Mouse (Mus musculus) CH12.LX (cell line): ENCODE results near the gene Zfp296. TPM values are rescaled to one million over a fixed set of nuclear protein-coding genes. Genes with fewer than 3 reads are reported as not detected.
A peak's percentile ranks its signal among the peaks of the same experiment; 100 is the strongest.

Experiments
- DNase-seq: peaks from one replicate; pipeline ENCODE4 v3.0.0-alpha.2; 2013; ENCODE audit errors: extremely low read depth
- H3K27ac ChIP-seq: 2 replicates; pipeline ENCODE4 v1.5.1; 2012; ENCODE audit warnings: low read depth, mild to moderate bottlenecking, control low read depth, moderate library complexity; ENCODE audit not compliant: insufficient read depth
- H3K27me3 ChIP-seq: replicated peaks from 2 replicates; pipeline ENCODE3; 2012; ENCODE audit warnings: inconsistent platforms
- H3K36me3 ChIP-seq, 2 experiments: replicated peaks in 1 of 2; 2 replicates each; pipeline versions ENCODE3 to v1.6.1; 2012; ENCODE audit warnings: inconsistent platforms in 1 of 2, low read length in 1 of 2, mild to moderate bottlenecking in 1 of 2, mixed read lengths in 1 of 2, moderate library complexity in 1 of 2; ENCODE audit not compliant: control insufficient read depth in 1 of 2, insufficient read depth in 1 of 2
- H3K4me1 ChIP-seq, 2 experiments: 2 replicates each; pipeline ENCODE4 v1.6.1; 2012; ENCODE audit warnings: inconsistent platforms in 1 of 2, moderate library complexity in 1 of 2; ENCODE audit not compliant: insufficient read depth in 2 of 2, control insufficient read depth in 1 of 2
- H3K4me2 ChIP-seq: 2 replicates; pipeline ENCODE4 v1.6.1; 2012; ENCODE audit warnings: low read depth, mild to moderate bottlenecking, control low read depth; ENCODE audit not compliant: poor library complexity, insufficient read depth, severe bottlenecking
- H3K4me3 ChIP-seq, 3 experiments: fragments of 150-350 bp in 1 of 3; sonication (generic) in 1 of 3; replicated peaks in 1 of 3; 2 replicates each; pipeline versions ENCODE3 to v1.5.1; 2011 to 2012; ENCODE audit warnings: low read depth in 2 of 3, low read length in 2 of 3, mild to moderate bottlenecking in 2 of 3, moderate library complexity in 2 of 3, control low read depth in 1 of 3, improper control_type of control experiment in 1 of 3, inconsistent platforms in 1 of 3, mixed read lengths in 1 of 3; ENCODE audit not compliant: poor library complexity in 1 of 3
- H3K79me2 ChIP-seq: replicated peaks from 2 replicates; pipeline ENCODE4 v1.6.1; 2012; ENCODE audit warnings: mild to moderate bottlenecking, moderate library complexity; ENCODE audit not compliant: control insufficient read depth, poor library complexity, insufficient read depth, severe bottlenecking; ENCODE audit errors: extremely low read depth
- H3K9ac ChIP-seq: 2 replicates; pipeline ENCODE4 v1.6.1; 2012; ENCODE audit warnings: low read depth, mild to moderate bottlenecking, control low read depth, moderate library complexity; ENCODE audit not compliant: insufficient read depth
- H3K9me3 ChIP-seq: replicated peaks from 2 replicates; pipeline ENCODE3; 2012; ENCODE audit warnings: low read length, inconsistent platforms, mixed read lengths
- CTCF ChIP-seq, 2 experiments: IDR thresholded peaks in 1 of 2; conservative IDR thresholded peaks in 1 of 2; 2 replicates each; pipeline ENCODE4 v1.5.1; 2011 to 2012; ENCODE audit warnings: low read depth in 2 of 2, low read length in 2 of 2, improper control_type of control experiment in 1 of 2, inconsistent platforms in 1 of 2, mild to moderate bottlenecking in 1 of 2, moderate library complexity in 1 of 2
- ETS1 ChIP-seq: conservative IDR thresholded peaks from 2 replicates; pipeline ENCODE4 v1.6.1; 2012; ENCODE audit warnings: low read depth, mild to moderate bottlenecking, inconsistent platforms, low read length, improper control_type of control experiment, moderate library complexity
- KAT2A ChIP-seq: IDR thresholded peaks from 2 replicates; pipeline ENCODE4 v1.6.1; 2012; ENCODE audit warnings: low read length, improper control_type of control experiment, inconsistent platforms; ENCODE audit not compliant: insufficient replicate concordance
- TBP ChIP-seq: conservative IDR thresholded peaks from 2 replicates; pipeline ENCODE4 v1.6.1; 2011; ENCODE audit warnings: low read depth, low read length, improper control_type of control experiment
- USF2 ChIP-seq: conservative IDR thresholded peaks from 2 replicates; pipeline ENCODE4 v1.6.1; 2011; ENCODE audit warnings: low read depth, low read length, improper control_type of control experiment
- dilution Hi-C: fragments of 300-500 bp; cut with MboI; formaldehyde crosslinking; loops from 2 replicates; pipeline ENCODE4 v1.14.3; 2020; ENCODE audit warnings: low sequenced_read_pairs; ENCODE audit not compliant: extremely low pct_unique_long_range_greater_than_20kb, extremely low pct_ligation_motif_present
- in situ Hi-C: fragments of 300-500 bp; cut with MboI; formaldehyde crosslinking; loops from 3 replicates; pipeline ENCODE4 v1.14.3; 2019; ENCODE audit warnings: low sequenced_read_pairs, low pct_ligation_motif_present, low pct_unique_long_range_greater_than_20kb, mixed read lengths
- polyA plus RNA-seq: library from polyadenylated mRNA; unstranded; fragments of >175 nt; gene quantifications from 2 replicates; pipeline ENCODE4 v1.2.1, GENCODE M21; 2012; ENCODE audit warnings: low read depth; ENCODE audit not compliant: insufficient read length
- total RNA-seq, 2 experiments: library from RNA; depleted of rRNA; stranded (reverse); fragments of 300-350 nt in 1 of 2; fragments of >200 nt in 1 of 2; gene quantifications; 2 replicates each; pipeline ENCODE4 v1.2.3; 2012 to 2014

The Zfp296 gene
- total and polyA plus RNA-seq, 3 experiments, result 10.7 to 44.0 (median 30.0) TPM

- peak; percentile 43 for DNase-seq
- no peak overlapping the region for H3K4me3 ChIP-seq
- dilution Hi-C loops (no loop called here), in situ Hi-C loops (no loop called here)
- no peak overlapping the region for H3K9ac ChIP-seq
- no peaks in the 10 kb centered on the region for H3K27me3 ChIP-seq
- TF ChIP-seq ETS1, result no peak
- TF ChIP-seq CTCF (conservative IDR thresholded peaks at IDR 0.05 in 1 of 2, IDR thresholded peaks at IDR 0.05 in 1 of 2; ENCODE audit: low read depth in 2 of 2, low read length in 2 of 2), result peak in 1 of 2 experiments; percentile 11; a peak in 1 of 4 replicates
- no peak overlapping the region for H3K27ac ChIP-seq
- H3K36me3 ChIP-seq, result peaks cover 61 to 82% of the 10 kb centered on the region in 2 experiments
- H3K79me2 ChIP-seq, result no peaks in the 10 kb centered on the region
- H3K4me1 ChIP-seq, result peaks cover under 1 to 32% of the 10 kb centered on the region in 2 experiments
- H3K9me3 ChIP-seq, result no peaks in the 10 kb centered on the region
- no peak overlapping the region for H3K4me2 ChIP-seq
Observed at GRCm38 (mm10) chr7:19531077-19531476, 46.0 kb upstream of the Zfp296 start.

- Histone ChIP-seq H3K9ac (no peak overlapping the region), H3K4me2 (no peak overlapping the region), H3K36me3 (peaks cover 66 to 89% of the 10 kb centered on the region in 2 experiments), H3K27ac (no peak overlapping the region), H3K9me3 (no peaks in the 10 kb centered on the region)
- no peak for DNase-seq
- dilution Hi-C loops, result no loop called here
- no peak for TF ChIP-seq TBP
- TF ChIP-seq, all 38 proteins: peak for 0
- Histone ChIP-seq H3K79me2 (no peaks in the 10 kb centered on the region), H3K27me3 (no peaks in the 10 kb centered on the region), H3K4me1 (peaks cover 3 to 41% of the 10 kb centered on the region in 2 experiments), H3K4me3 (no peak overlapping the region)
- in situ Hi-C loops, result no loop called here
Observed at GRCm38 (mm10) chr7:19532240-19532639, 44.8 kb upstream of the Zfp296 start.

DNA sequence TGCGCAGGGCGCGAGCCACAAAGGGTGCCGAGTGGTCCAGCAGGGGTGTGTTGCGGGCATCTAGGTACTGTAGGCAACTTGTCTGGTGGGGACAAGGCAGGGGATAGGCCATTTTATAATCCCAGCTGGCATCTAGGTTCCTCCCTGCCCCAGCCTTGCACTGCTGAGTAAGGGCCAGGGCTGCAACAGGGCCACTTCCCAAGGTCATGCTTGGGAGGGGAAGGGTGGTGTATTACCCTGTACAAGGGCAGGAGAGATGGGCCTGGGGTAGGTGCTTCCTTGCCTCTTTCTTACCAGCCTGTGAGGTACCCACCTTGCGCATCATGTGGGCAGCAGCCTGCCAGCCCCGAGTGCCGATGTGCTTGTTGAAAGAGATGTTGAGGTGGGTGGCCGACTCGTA lies 42.4 kb upstream of the Zfp296 start:
- DNase-seq, result no peak
- no peak overlapping the region for H3K4me2 ChIP-seq
- H3K4me3 ChIP-seq, result no peak overlapping the region
- in situ Hi-C loops, result no loop called here
- H3K9me3 ChIP-seq, result no peaks in the 10 kb centered on the region
- H3K27me3 ChIP-seq, result no peaks in the 10 kb centered on the region
- H3K36me3 ChIP-seq, result peaks cover 62 to 85% of the 10 kb centered on the region in 2 experiments
- TF ChIP-seq KAT2A, result no peak
- peaks cover 9 to 44% of the 10 kb centered on the region in 2 experiments for H3K4me1 ChIP-seq
- no peak overlapping the region for H3K27ac ChIP-seq
- dilution Hi-C loops, result no loop called here
- no peak overlapping the region for H3K9ac ChIP-seq
- peaks cover 4% of the 10 kb centered on the region; the same call in 1 of the 2 replicates for H3K79me2 ChIP-seq

GRCm38 (mm10) chr7:19540771-19541566 lies 36.1 kb upstream of the Zfp296 start:
- Histone ChIP-seq H3K4me2 (no peak overlapping the region), H3K9ac (no peak overlapping the region), H3K27ac (no peak overlapping the region)
- dilution Hi-C loops, result no loop called here
- TF ChIP-seq USF2, result no peak
- TF ChIP-seq, all 38 proteins: peak for 0
- in situ Hi-C loops, result loop anchor here (5.0 kb wide), 1 partner anchor 34 kb away; the partner anchor contains the start of genes Bloc1s3 and Trappc6a
- H3K79me2 ChIP-seq, result peaks cover 4% of the 10 kb centered on the region
- no peaks in the 10 kb centered on the region for H3K27me3 ChIP-seq
- peaks cover 11 to 75% of the 10 kb centered on the region in 2 experiments for H3K36me3 ChIP-seq
- H3K9me3 ChIP-seq, result no peaks in the 10 kb centered on the region
- H3K4me1 ChIP-seq, result peaks cover 12 to 54% of the 10 kb centered on the region in 2 experiments
- DNase-seq, result no peak
- no peak overlapping the region for H3K4me3 ChIP-seq
